Mouse (Mus musculus) midbrain, embryonic 12.5 days (tissue): ENCODE data around the gene Armc2. TPM values are rescaled to one million over a fixed set of nuclear protein-coding genes. Genes with fewer than 3 reads are reported as not detected.

Source experiments
- ATAC-seq: fragments of 200-750 bp; cut with Nextera tagmentation; 2 replicates; pipeline ENCODE4 v1.8.0; 2017; ENCODE audit warnings: low read depth, moderate TSS enrichment, moderate library complexity; ENCODE audit not compliant: low FRiP score
- H3K27ac ChIP-seq: fragments of 300-500 bp; sonication (generic); replicated peaks from 2 replicates; pipeline ENCODE4 v1.5.1; 2016; ENCODE audit warnings: mild to moderate bottlenecking
- H3K27me3 ChIP-seq: fragments of 300-500 bp; sonication (generic); 2 replicates; pipeline ENCODE4 v1.6.1; 2016; ENCODE audit warnings: mild to moderate bottlenecking
- H3K36me3 ChIP-seq: fragments of 300-500 bp; sonication (generic); 2 replicates; pipeline ENCODE4 v1.6.1; 2016
- H3K4me1 ChIP-seq: fragments of 300-500 bp; sonication (generic); 2 replicates; pipeline ENCODE4 v1.6.1; 2016
- H3K4me2 ChIP-seq: fragments of 300-500 bp; sonication (generic); replicated peaks from 2 replicates; pipeline ENCODE4 v1.6.1; 2016; ENCODE audit warnings: mild to moderate bottlenecking, moderate library complexity
- H3K4me3 ChIP-seq: fragments of 300-500 bp; sonication (generic); 2 replicates; pipeline ENCODE4 v1.5.1; 2016; ENCODE audit warnings: mild to moderate bottlenecking
- H3K9ac ChIP-seq: fragments of 300-500 bp; sonication (generic); replicated peaks from 2 replicates; pipeline ENCODE4 v1.6.1; 2016; ENCODE audit warnings: mild to moderate bottlenecking, moderate library complexity
- H3K9me3 ChIP-seq: fragments of 300-500 bp; sonication (generic); 2 replicates; pipeline ENCODE4 v1.6.1; 2016; ENCODE audit warnings: mild to moderate bottlenecking
- WGBS: fragments of 180-500 bp; shearing (Covaris S2); methylation state at CpG from one replicate; pipeline ENCODE4 v1.1.7; 2016; 5-methylcytosine and 5-hydroxymethylcytosine counted together
- polyA plus RNA-seq: library from polyadenylated mRNA; unstranded; fragments of >200 nt; fragmentation: Nextera tagmentation; extraction: Ambion mirVana; gene quantifications from 2 replicates; pipeline ENCODE4 v1.2.1, GENCODE M21; 2016

Armc2 gene
- polyA plus RNA-seq, 1 experiment from 2014 or later, result 3.0 TPM

GRCm38 (mm10) chr10:41991364-41992058 lies 26.7 kb downstream of the Armc2 start:
- Histone ChIP-seq H3K4me2 (no peak overlapping the region), H3K4me3 (no peak overlapping the region), H3K36me3 (no peaks in the 10 kb centered on the region), H3K27ac (no peak overlapping the region), H3K9me3 (no peaks in the 10 kb centered on the region), H3K9ac (no peak overlapping the region), H3K27me3 (peaks cover 25% of the 10 kb centered on the region), H3K4me1 (peaks cover 17% of the 10 kb centered on the region; the same call in 1 of the 2 replicates)
- WGBS, result 19% methylated on average over 14 of the region's 14 CpGs
- ATAC-seq, result no peak

- no peak overlapping the region for H3K4me3 ChIP-seq
- no peaks in the 10 kb centered on the region for H3K9me3 ChIP-seq
- H3K4me2 ChIP-seq, result no peak overlapping the region
- H3K27me3 ChIP-seq, result peaks cover 25% of the 10 kb centered on the region
- whole genome bisulfite sequencing, result 16% methylated on average over 13 of the region's 13 CpGs
- no peak for ATAC-seq
- peaks cover 17% of the 10 kb centered on the region; the same call in 1 of the 2 replicates for H3K4me1 ChIP-seq
- no peak overlapping the region for H3K9ac ChIP-seq
- no peak overlapping the region for H3K27ac ChIP-seq
- no peaks in the 10 kb centered on the region for H3K36me3 ChIP-seq
Measured at GRCm38 (mm10) chr10:41990896-41991295, 27.3 kb downstream of the Armc2 start.

GRCm38 (mm10) chr10:41988930-41989329 lies 29.3 kb downstream of the Armc2 start:
- H3K27me3 ChIP-seq, result peaks cover 25% of the 10 kb centered on the region
- H3K27ac ChIP-seq, result no peak overlapping the region
- 88% methylated on average over 3 of the region's 3 CpGs for WGBS
- H3K9me3 ChIP-seq, result no peaks in the 10 kb centered on the region
- H3K9ac ChIP-seq, result no peak overlapping the region
- no peak for ATAC-seq
- peaks cover 5% of the 10 kb centered on the region; the same call in 1 of the 2 replicates for H3K4me1 ChIP-seq
- H3K36me3 ChIP-seq, result no peaks in the 10 kb centered on the region
- no peak overlapping the region for H3K4me2 ChIP-seq
- H3K4me3 ChIP-seq, result no peak overlapping the region

- ATAC-seq, result no peak
Measured at GRCm38 (mm10) chr10:41986126-41986525, 32.1 kb downstream of the Armc2 start.

GRCm38 (mm10) chr10:41984221-41984620 lies 34.0 kb downstream of the Armc2 start:
- Histone ChIP-seq H3K4me2 (no peak overlapping the region), H3K9ac (no peak overlapping the region), H3K36me3 (no peaks in the 10 kb centered on the region), H3K4me3 (no peak overlapping the region), H3K4me1 (no peaks in the 10 kb centered on the region), H3K27ac (no peak overlapping the region), H3K9me3 (no peaks in the 10 kb centered on the region), H3K27me3 (peaks cover 5% of the 10 kb centered on the region; the same call in 1 of the 2 replicates)
- no peak for ATAC-seq
- WGBS, result 89% methylated on average over 6 of the region's 6 CpGs

More at GRCm38 (mm10) chr10:41986126-41986525, 32.1 kb downstream of the Armc2 start:
- Histone ChIP-seq H3K4me1 (0 out of 2 replicates have a peak, but pooled peaks cover under 1% of the 10 kb centered on the region), H3K9me3 (no peaks in the 10 kb centered on the region), H3K27ac (no peak overlapping the region), H3K4me3 (no peak overlapping the region), H3K9ac (no peak overlapping the region), H3K27me3 (peaks cover 16% of the 10 kb centered on the region), H3K36me3 (no peaks in the 10 kb centered on the region), H3K4me2 (no peak overlapping the region)
- WGBS, result 89% methylated on average over 8 of the region's 8 CpGs

GRCm38 (mm10) chr10:41982821-41983220 lies 35.4 kb downstream of the Armc2 start:
- H3K4me1 ChIP-seq, result no peaks in the 10 kb centered on the region

GRCm38 (mm10) chr10:41980772-41981383 lies 37.4 kb downstream of the Armc2 start:
- 0 out of 2 replicates have a peak, but pooled peaks cover 3% of the 10 kb centered on the region for H3K27me3 ChIP-seq
- H3K9ac ChIP-seq, result no peak overlapping the region
- ATAC-seq, result peak; percentile 30; the same call in 1 of the 2 replicates
- H3K4me3 ChIP-seq, result no peak overlapping the region
- WGBS, result 26% methylated on average over 6 of the region's 6 CpGs
- H3K4me1 ChIP-seq, result no peaks in the 10 kb centered on the region
- H3K9me3 ChIP-seq, result no peaks in the 10 kb centered on the region
- no peak overlapping the region for H3K4me2 ChIP-seq
- H3K36me3 ChIP-seq, result no peaks in the 10 kb centered on the region
- no peak overlapping the region for H3K27ac ChIP-seq

More at GRCm38 (mm10) chr10:41982821-41983220, 35.4 kb downstream of the Armc2 start:
- no peak overlapping the region for H3K4me2 ChIP-seq
- ATAC-seq, result no peak
- H3K27me3 ChIP-seq, result 0 out of 2 replicates have a peak, but pooled peaks cover 3% of the 10 kb centered on the region
- no peaks in the 10 kb centered on the region for H3K9me3 ChIP-seq
- H3K36me3 ChIP-seq, result no peaks in the 10 kb centered on the region
- no peak overlapping the region for H3K9ac ChIP-seq
- H3K27ac ChIP-seq, result no peak overlapping the region
- H3K4me3 ChIP-seq, result no peak overlapping the region
- WGBS, result 77% methylated on average over 7 of the region's 7 CpGs

GRCm38 (mm10) chr10:41978403-41979234 lies 39.6 kb downstream of the Armc2 start:
- Histone ChIP-seq H3K4me1 (no peaks in the 10 kb centered on the region), H3K9ac (no peak overlapping the region), H3K9me3 (no peaks in the 10 kb centered on the region), H3K4me2 (no peak overlapping the region), H3K4me3 (no peak overlapping the region), H3K27me3 (0 out of 2 replicates have a peak, but pooled peaks cover 3% of the 10 kb centered on the region), H3K27ac (no peak overlapping the region), H3K36me3 (no peaks in the 10 kb centered on the region)
- WGBS, result 85% methylated on average over 7 of the region's 7 CpGs
- ATAC-seq, result no peak

GRCm38 (mm10) chr10:41972676-41973075 lies 45.6 kb downstream of the Armc2 start:
- Histone ChIP-seq H3K27me3 (no peaks in the 10 kb centered on the region), H3K4me2 (no peak overlapping the region), H3K4me1 (no peaks in the 10 kb centered on the region), H3K36me3 (no peaks in the 10 kb centered on the region), H3K9me3 (no peaks in the 10 kb centered on the region), H3K27ac (no peak overlapping the region), H3K9ac (no peak overlapping the region), H3K4me3 (no peak overlapping the region)
- WGBS, result 87% methylated on average over 9 of the region's 9 CpGs
- ATAC-seq, result no peak

GRCm38 (mm10) chr10:41967915-41968635 lies 50.2 kb downstream of the Armc2 start:
- Histone ChIP-seq H3K4me3 (no peak overlapping the region), H3K9ac (no peak overlapping the region), H3K9me3 (no peaks in the 10 kb centered on the region), H3K36me3 (no peaks in the 10 kb centered on the region), H3K4me1 (no peaks in the 10 kb centered on the region), H3K27ac (no peak overlapping the region), H3K27me3 (no peaks in the 10 kb centered on the region), H3K4me2 (no peak overlapping the region)
- 79% methylated on average over 11 of the region's 11 CpGs for WGBS
- no peak for ATAC-seq

GRCm38 (mm10) chr10:41962725-41963124 lies 55.5 kb downstream of the Armc2 start:
- no peak for ATAC-seq
- no peaks in the 10 kb centered on the region for H3K9me3 ChIP-seq
- WGBS, result 54% methylated on average over 4 of the region's 4 CpGs
- H3K36me3 ChIP-seq, result no peaks in the 10 kb centered on the region
- H3K9ac ChIP-seq, result no peak overlapping the region
- H3K27ac ChIP-seq, result no peak overlapping the region
- H3K27me3 ChIP-seq, result no peaks in the 10 kb centered on the region
- no peak overlapping the region for H3K4me3 ChIP-seq
- H3K4me1 ChIP-seq, result peaks cover 3% of the 10 kb centered on the region; the same call in 1 of the 2 replicates
- H3K4me2 ChIP-seq, result no peak overlapping the region
